10 mouse cellular contexts compared by ENCODE assay signal in genomic region chr19:10038910-10039309, GRCm38 (mm10). TPM values are rescaled to one million over a fixed set of nuclear protein-coding genes. Genes with fewer than 3 reads are reported as not detected.
DNase-seq lines count a peak whose midpoint lies in the region; ATAC-seq lines count a peak whose summit lies in the region.
"Had no signal": no experiment of that assay in that cellular context is flagged by ENCODE, and none has a peak within 500 bp of the region (broad histone marks: within the 10 kb centered on the region; RNA-seq: fewer than 3 reads in every experiment).

No protein-coding gene starts in this region.

- peak; percentile 59 for DNase-seq in cerebellum, adult 9-10 months
- DNase-seq in cerebellum, adult 8-10 months, result no peak
- DNase-seq in 3134 (ENCODE audit: extremely low read depth, insufficient read length, low spot score), result peak; percentile 53
- no peak for DNase-seq in spleen, adult 12 weeks (ENCODE audit: low spot score)
- DNase-seq in gastrocnemius, postnatal 14 days, result no peak
- no peak for DNase-seq in adrenal gland, postnatal 4 days (ENCODE audit: low spot score in 2 of 2)
- DNase-seq: gastrocnemius, postnatal 25 days had no signal

- H3K4me1 ChIP-seq in heart, embryonic 12.5 days (replicated peaks), result peaks cover 60% of the 10 kb centered on the region
- peaks cover 30% of the 10 kb centered on the region for H3K4me1 ChIP-seq in limb, embryonic 13.5 days

- H3K27me3 ChIP-seq in heart, embryonic 12.5 days (replicated peaks), result no peaks in the 10 kb centered on the region
- H3K27me3 ChIP-seq in limb, embryonic 13.5 days, result peaks cover 5% of the 10 kb centered on the region; the same call in 1 of the 2 replicates

- ATAC-seq in heart, embryonic 12.5 days (ENCODE audit: insufficient number of reproducible peaks, low FRiP score), result no peak
- peak; percentile 16; the same call in 1 of the 2 replicates for ATAC-seq in limb, embryonic 13.5 days (ENCODE audit: low FRiP score, low read depth)

- H3K9ac ChIP-seq in heart, embryonic 12.5 days, result no peak overlapping the region
- H3K9ac ChIP-seq in limb, embryonic 13.5 days, result no peak overlapping the region

- H3K4me3 ChIP-seq in heart, embryonic 12.5 days, result no peak overlapping the region
- H3K4me3 ChIP-seq in limb, embryonic 13.5 days, result no peak overlapping the region

- intact Hi-C loops in gastrocnemius, postnatal 14 days (cut with DNase I; ENCODE audit: low total_unique reads), result no loop called here

- H3K4me2 ChIP-seq in heart, embryonic 12.5 days, result peak overlapping the region; percentile 42
- H3K4me2 ChIP-seq in limb, embryonic 13.5 days (replicated peaks), result 0 out of 2 replicates have a peak overlapping the region, but pooled peaks have one; percentile 1

- peak overlapping the region; percentile 87 for H3K27ac ChIP-seq in heart, embryonic 12.5 days (ENCODE audit: poor library complexity, severe bottlenecking)
- peak overlapping the region; percentile 61; the same call in 1 of the 2 replicates for H3K27ac ChIP-seq in limb, embryonic 13.5 days
- H3K27ac ChIP-seq: macrophage had no signal

- H3K36me3 ChIP-seq in heart, embryonic 12.5 days, result peaks cover 18% of the 10 kb centered on the region; the same call in 1 of the 2 replicates
- peaks cover 23% of the 10 kb centered on the region for H3K36me3 ChIP-seq in limb, embryonic 13.5 days

- H3K9me3 ChIP-seq in heart, embryonic 12.5 days (replicated peaks), result no peaks in the 10 kb centered on the region
- H3K9me3 ChIP-seq in limb, embryonic 13.5 days, result no peaks in the 10 kb centered on the region

- 2% methylated on average over 3 of the region's 3 CpGs for WGBS in heart, embryonic 12.5 days
- WGBS in limb, embryonic 13.5 days, result 11% methylated on average over 3 of the region's 3 CpGs

RNA-seq across cellular contexts. Expression of gene Fads3, which starts 2.5 kb away (rescaled TPM):
- 40.7 and 45.2 TPM in 2 replicates for polyA plus RNA-seq in heart, embryonic 12.5 days (2016; fragmentation: Nextera tagmentation; extraction: Ambion mirVana)
- 10.0 and 10.8 TPM in 2 replicates for polyA plus RNA-seq in limb, embryonic 13.5 days (2015; fragmentation: Nextera tagmentation; extraction: Ambion mirVana)
- 1 to 10 TPM; 5.4 to 6.0 TPM for total RNA-seq in gastrocnemius, postnatal 14 days (2021)
- 10 to 100 TPM; 12.2 to 19.3 TPM for total RNA-seq in adrenal gland, postnatal 4 days (2021)

RNA-seq across cellular contexts. Expression of gene Rab3il1, which starts 37.4 kb away (rescaled TPM):
- 38.0 and 39.7 TPM in 2 replicates for polyA plus RNA-seq in heart, embryonic 12.5 days (2016; fragmentation: Nextera tagmentation; extraction: Ambion mirVana)
- polyA plus RNA-seq in limb, embryonic 13.5 days (2015; fragmentation: Nextera tagmentation; extraction: Ambion mirVana), result 40.6 and 45.2 TPM in 2 replicates
- total RNA-seq in gastrocnemius, postnatal 14 days (2021), result 10 to 100 TPM in 1 of 2 experiments, 1 to 10 TPM in 1; 7.4 to 11.6 TPM
- total RNA-seq in adrenal gland, postnatal 4 days (2021), result 10 to 100 TPM; 21.8 to 23.9 TPM

RNA-seq across cellular contexts. Expression of gene Best1, which starts 37.5 kb away (rescaled TPM):
- polyA plus RNA-seq in heart, embryonic 12.5 days (2016; fragmentation: Nextera tagmentation; extraction: Ambion mirVana), result 0.32 and 0.34 TPM in 2 replicates
- polyA plus RNA-seq in limb, embryonic 13.5 days (2015; fragmentation: Nextera tagmentation; extraction: Ambion mirVana), result 2.0 and 2.1 TPM in 2 replicates
- total RNA-seq in gastrocnemius, postnatal 14 days (2021), result under 1 TPM; 0.29 to 0.41 TPM
- 1 to 10 TPM in 1 of 2 experiments, under 1 TPM in 1; 0.71 to 2.2 TPM for total RNA-seq in adrenal gland, postnatal 4 days (2021)

RNA-seq across cellular contexts. Expression of gene Fth1, which starts 58.5 kb away (rescaled TPM):
- polyA plus RNA-seq in heart, embryonic 12.5 days (2016; fragmentation: Nextera tagmentation; extraction: Ambion mirVana), result 2,254 and 2,412 TPM in 2 replicates
- 1,470 and 1,484 TPM in 2 replicates for polyA plus RNA-seq in limb, embryonic 13.5 days (2015; fragmentation: Nextera tagmentation; extraction: Ambion mirVana)
- total RNA-seq in gastrocnemius, postnatal 14 days (2021), result 1,000 to 10,000 TPM; 2,162 to 2,185 TPM
- 1,000 to 10,000 TPM; 1,555 to 1,573 TPM for total RNA-seq in adrenal gland, postnatal 4 days (2021)

Comparison
In these comparisons a context has a peak if more than half of its experiments do, and no peak if none do; other contexts are left out.
1. DNase-seq: peak in cerebellum, adult 9-10 months (single experiment) and 3134 (single experiment); none in cerebellum, adult 8-10 months (single experiment), spleen, adult 12 weeks (single experiment), gastrocnemius, postnatal 14 days (single experiment) and adrenal gland, postnatal 4 days (0 of 2).